Mouse (Mus musculus): ENCODE measurements around the gene Lrba. TPM values are rescaled to one million over a fixed set of nuclear protein-coding genes. Genes with fewer than 3 reads are reported as not detected.
A peak's percentile ranks its signal among the peaks of the same experiment; 100 is the strongest.

Lrba gene
- polyA plus RNA-seq, 1 experiment: 13.9 TPM

DNA sequence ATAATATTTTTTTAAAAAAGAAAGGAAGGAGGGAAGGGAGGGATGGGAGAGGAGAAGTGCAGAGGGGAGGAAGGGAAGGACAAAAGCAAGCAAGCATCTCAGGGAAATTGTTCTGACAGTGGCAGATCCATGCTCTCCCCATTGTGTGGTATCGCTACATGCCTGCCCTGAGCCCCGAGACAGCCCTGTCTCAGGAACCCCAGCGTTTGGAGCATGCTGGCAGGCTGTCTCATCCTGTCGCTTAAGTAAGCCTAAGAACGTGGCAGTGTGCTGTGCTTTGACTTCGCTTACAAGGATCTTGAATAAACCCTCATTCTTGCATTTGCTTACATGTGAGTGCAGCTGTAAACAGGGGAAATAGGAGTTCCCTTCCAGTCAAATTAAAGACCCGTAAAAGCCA, 526.2 kb downstream of the Lrba start:
- TF ChIP-seq CTCF (IDR thresholded peaks at IDR 0.05; ENCODE audit: extremely low read depth, insufficient read depth, low read length) (no peak), POLR2A (IDR thresholded peaks at IDR 0.05; ENCODE audit: extremely low read depth, insufficient read depth, low read length) (no peak)
- H3K4me3 ChIP-seq (ENCODE audit: insufficient read depth, low read length): no peak overlapping the region
- H3K4me1 ChIP-seq (ENCODE audit: control insufficient read depth, insufficient read depth, low read length): no peaks in the 10 kb centered on the region
- H3K27ac ChIP-seq (ENCODE audit: insufficient read depth, low read length): no peak overlapping the region

DNA sequence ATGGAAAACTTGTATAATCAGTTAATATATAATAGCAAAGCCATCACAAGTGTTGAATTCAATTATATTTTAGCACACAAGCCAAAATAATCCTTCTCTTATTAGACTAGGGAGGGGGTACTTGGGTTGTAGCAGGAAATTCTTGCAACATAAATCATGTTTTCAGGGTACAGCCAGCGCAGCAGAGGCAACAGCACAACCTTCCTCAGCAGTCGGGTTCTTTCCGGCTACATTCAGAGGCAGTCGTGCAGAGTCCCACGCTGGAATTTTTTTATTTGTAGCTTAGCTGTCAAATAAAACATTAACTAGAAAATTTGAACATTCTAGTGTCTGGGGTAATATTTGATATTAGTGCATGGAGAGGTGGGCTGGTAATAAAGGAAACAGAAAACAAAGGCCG, 529.7 kb downstream of the Lrba start:
- TF ChIP-seq CTCF (IDR thresholded peaks at IDR 0.05; ENCODE audit: extremely low read depth, insufficient read depth, low read length): no peak
- no peak for TF ChIP-seq POLR2A (IDR thresholded peaks at IDR 0.05; ENCODE audit: extremely low read depth, insufficient read depth, low read length)
- H3K27ac ChIP-seq (ENCODE audit: insufficient read depth, low read length): no peak overlapping the region

DNA sequence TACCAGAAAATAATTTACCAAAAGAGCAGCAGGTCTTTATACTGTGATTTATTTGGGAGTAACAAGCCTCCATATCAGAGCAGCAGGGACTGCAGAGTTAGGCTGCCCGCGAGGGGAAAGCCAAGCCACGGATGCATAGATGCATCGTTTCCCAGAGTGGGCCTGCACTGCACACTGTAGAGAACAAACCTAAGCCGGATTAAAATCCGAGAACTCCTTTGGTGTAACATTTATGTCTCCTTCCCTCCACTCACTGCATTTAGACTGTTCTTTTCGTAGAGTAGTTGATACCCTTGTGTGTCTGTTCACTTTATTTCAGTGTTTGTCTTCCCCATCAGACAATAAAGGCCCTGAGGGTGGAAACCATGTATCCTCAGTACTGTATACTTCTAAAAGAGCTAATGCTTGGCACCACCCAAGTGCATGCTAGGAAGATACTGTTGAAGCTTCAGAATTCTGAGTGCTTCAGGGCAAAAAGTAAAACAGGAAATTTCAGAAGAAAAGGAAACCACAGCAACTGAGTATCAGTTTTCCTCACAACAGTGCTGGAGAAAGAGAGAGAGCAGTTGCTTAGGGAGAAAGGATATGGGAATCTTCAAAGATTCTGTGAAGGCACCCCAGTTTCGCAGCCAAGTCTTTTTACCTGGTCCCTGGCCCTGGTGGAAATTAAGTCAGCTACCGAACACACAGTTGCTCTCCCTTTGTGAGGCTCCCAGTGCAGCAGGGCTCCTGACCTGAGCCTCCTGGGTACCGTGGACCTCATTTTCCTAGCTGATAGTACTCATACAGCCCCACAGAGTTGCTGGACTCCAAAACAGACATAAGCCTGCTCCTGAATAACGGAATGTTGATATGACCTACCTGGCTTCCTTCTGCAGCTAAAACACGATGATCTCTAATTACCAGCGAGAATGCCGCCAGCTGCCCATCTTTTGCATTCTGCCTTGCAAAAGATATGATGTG, 530.4 kb downstream of the Lrba start:
- no peak overlapping the region for H3K4me3 ChIP-seq (ENCODE audit: insufficient read depth, low read length)
- no peak for TF ChIP-seq CTCF (IDR thresholded peaks at IDR 0.05; ENCODE audit: extremely low read depth, insufficient read depth, low read length)
- TF ChIP-seq POLR2A (IDR thresholded peaks at IDR 0.05; ENCODE audit: extremely low read depth, insufficient read depth, low read length): no peak
- H3K27ac ChIP-seq (ENCODE audit: insufficient read depth, low read length): no peak overlapping the region
- no peaks in the 10 kb centered on the region for H3K4me1 ChIP-seq (ENCODE audit: control insufficient read depth, insufficient read depth, low read length)

More for the DNA sequence above, 529.7 kb downstream of the Lrba start:
- Histone ChIP-seq H3K4me1 (ENCODE audit: control insufficient read depth, insufficient read depth, low read length) (no peaks in the 10 kb centered on the region), H3K4me3 (ENCODE audit: insufficient read depth, low read length) (no peak overlapping the region)

DNA sequence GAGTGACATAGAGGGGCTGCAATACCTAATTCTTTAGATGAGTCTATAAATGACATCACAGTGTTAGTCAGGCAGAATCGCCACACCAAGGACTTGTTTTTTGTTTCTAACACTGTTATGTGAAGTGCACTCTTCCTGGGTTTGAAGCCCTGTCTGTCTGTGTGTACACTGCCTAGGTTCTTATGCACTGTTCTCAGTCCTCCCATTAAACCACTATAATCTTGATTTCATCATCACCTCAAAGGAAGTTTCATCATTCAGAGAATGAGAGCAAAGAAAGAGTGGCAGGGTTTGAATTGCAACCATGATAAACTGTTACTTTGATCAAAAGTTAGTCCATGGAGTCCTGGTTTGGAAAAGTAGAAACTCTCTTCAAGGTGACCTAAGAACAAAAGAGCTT, 532.1 kb downstream of the Lrba start:
- Histone ChIP-seq H3K4me3 (ENCODE audit: insufficient read depth, low read length) (no peak overlapping the region), H3K27ac (ENCODE audit: insufficient read depth, low read length) (no peak overlapping the region), H3K4me1 (ENCODE audit: control insufficient read depth, insufficient read depth, low read length) (no peaks in the 10 kb centered on the region)
- TF ChIP-seq CTCF (IDR thresholded peaks at IDR 0.05; ENCODE audit: extremely low read depth, insufficient read depth, low read length): no peak
- TF ChIP-seq POLR2A (IDR thresholded peaks at IDR 0.05; ENCODE audit: extremely low read depth, insufficient read depth, low read length): no peak

DNA sequence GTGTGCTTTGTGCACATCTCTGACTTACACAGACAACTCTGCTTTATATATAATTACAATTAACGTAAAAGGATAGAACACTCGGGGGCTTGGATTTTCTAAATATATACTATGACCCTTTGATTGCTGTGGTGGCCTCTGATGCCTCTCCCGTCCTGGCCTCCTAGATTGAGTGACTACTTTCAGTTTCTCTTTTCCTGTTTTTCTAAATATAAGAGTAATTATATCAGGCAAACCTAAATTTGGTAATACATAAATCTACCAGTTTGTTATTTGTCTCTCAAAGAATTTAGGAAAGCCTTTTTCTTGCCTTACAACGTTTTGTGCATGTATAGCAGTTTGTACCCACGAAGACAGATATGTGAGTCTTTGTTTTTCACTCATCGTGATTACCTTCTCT, 534.2 kb downstream of the Lrba start:
- TF ChIP-seq POLR2A (IDR thresholded peaks at IDR 0.05; ENCODE audit: extremely low read depth, insufficient read depth, low read length) (no peak), CTCF (IDR thresholded peaks at IDR 0.05; ENCODE audit: extremely low read depth, insufficient read depth, low read length) (no peak)
- Histone ChIP-seq H3K4me3 (ENCODE audit: insufficient read depth, low read length) (no peak overlapping the region), H3K4me1 (ENCODE audit: control insufficient read depth, insufficient read depth, low read length) (no peaks in the 10 kb centered on the region), H3K27ac (ENCODE audit: insufficient read depth, low read length) (no peak overlapping the region)

DNA sequence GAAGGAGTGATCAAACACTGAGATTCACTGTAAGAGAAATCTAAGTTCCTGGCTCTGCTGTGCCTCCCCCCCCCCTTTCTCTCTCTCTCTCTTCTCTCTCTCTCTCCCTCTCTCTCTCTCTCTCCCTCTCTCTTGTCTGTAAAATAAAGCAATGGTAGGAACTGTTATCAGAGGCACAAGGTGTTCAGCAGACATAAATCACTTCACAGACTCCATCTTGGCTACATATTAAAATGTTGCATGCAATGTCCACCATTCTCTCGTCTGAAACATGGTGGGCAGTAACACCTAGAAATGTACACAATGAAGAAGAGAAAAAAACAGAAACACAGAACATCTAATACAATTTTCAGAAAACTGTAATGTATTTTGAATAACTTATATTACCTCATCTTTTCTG, 534.9 kb downstream of the Lrba start:
- H3K4me3 ChIP-seq (ENCODE audit: insufficient read depth, low read length): no peak overlapping the region
- TF ChIP-seq POLR2A (IDR thresholded peaks at IDR 0.05; ENCODE audit: extremely low read depth, insufficient read depth, low read length) (no peak), CTCF (IDR thresholded peaks at IDR 0.05; ENCODE audit: extremely low read depth, insufficient read depth, low read length) (no peak)
- no peaks in the 10 kb centered on the region for H3K4me1 ChIP-seq (ENCODE audit: control insufficient read depth, insufficient read depth, low read length)
- no peak overlapping the region for H3K27ac ChIP-seq (ENCODE audit: insufficient read depth, low read length)

DNA sequence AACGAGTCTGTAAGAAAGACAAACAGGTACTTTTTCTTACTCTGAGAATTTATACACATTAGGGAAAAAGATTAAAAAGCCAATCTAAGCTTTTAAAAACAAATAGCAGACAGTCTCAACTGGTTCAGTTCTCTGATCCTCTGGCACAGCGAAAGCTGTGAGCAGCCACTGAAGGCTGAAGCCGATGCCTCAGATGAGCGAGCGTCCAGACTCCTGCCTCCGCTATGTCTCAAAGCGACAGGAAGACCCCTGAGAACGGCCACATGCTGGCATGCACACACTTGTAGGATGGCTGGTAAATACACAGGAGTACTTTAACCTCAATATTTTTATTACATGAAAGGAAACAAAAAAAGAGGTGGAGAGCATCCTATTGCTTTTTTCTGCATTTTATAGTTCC, 535.4 kb downstream of the Lrba start:
- H3K4me1 ChIP-seq (ENCODE audit: control insufficient read depth, insufficient read depth, low read length): no peaks in the 10 kb centered on the region
- H3K4me3 ChIP-seq (ENCODE audit: insufficient read depth, low read length): no peak overlapping the region
- H3K27ac ChIP-seq (ENCODE audit: insufficient read depth, low read length): no peak overlapping the region
- TF ChIP-seq CTCF (IDR thresholded peaks at IDR 0.05; ENCODE audit: extremely low read depth, insufficient read depth, low read length): no peak
- TF ChIP-seq POLR2A (IDR thresholded peaks at IDR 0.05; ENCODE audit: extremely low read depth, insufficient read depth, low read length): no peak

DNA sequence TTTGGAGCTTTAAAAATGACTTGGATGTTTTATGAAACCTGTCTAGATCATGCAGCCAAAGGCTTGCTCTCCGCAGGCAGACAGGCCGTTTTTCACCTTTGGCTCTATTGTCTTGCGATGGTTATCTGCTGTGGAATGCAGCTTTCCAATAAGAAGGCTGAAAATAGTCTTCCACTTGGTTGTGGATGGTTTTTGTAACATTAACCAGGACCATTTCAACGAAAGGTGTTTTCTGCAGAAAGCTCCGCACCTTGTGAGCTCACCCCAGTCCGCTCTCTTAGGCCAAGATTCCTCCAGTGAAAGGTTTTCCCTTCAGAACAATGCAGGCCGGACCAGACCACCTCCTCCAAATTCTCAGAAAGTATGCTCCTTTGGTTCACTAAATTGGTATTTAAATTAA, 536.0 kb downstream of the Lrba start:
- TF ChIP-seq POLR2A (IDR thresholded peaks at IDR 0.05; ENCODE audit: extremely low read depth, insufficient read depth, low read length) (no peak), CTCF (IDR thresholded peaks at IDR 0.05; ENCODE audit: extremely low read depth, insufficient read depth, low read length) (no peak)
- H3K27ac ChIP-seq (ENCODE audit: insufficient read depth, low read length): no peak overlapping the region
- H3K4me3 ChIP-seq (ENCODE audit: insufficient read depth, low read length): no peak overlapping the region
- H3K4me1 ChIP-seq (ENCODE audit: control insufficient read depth, insufficient read depth, low read length): no peaks in the 10 kb centered on the region

DNA sequence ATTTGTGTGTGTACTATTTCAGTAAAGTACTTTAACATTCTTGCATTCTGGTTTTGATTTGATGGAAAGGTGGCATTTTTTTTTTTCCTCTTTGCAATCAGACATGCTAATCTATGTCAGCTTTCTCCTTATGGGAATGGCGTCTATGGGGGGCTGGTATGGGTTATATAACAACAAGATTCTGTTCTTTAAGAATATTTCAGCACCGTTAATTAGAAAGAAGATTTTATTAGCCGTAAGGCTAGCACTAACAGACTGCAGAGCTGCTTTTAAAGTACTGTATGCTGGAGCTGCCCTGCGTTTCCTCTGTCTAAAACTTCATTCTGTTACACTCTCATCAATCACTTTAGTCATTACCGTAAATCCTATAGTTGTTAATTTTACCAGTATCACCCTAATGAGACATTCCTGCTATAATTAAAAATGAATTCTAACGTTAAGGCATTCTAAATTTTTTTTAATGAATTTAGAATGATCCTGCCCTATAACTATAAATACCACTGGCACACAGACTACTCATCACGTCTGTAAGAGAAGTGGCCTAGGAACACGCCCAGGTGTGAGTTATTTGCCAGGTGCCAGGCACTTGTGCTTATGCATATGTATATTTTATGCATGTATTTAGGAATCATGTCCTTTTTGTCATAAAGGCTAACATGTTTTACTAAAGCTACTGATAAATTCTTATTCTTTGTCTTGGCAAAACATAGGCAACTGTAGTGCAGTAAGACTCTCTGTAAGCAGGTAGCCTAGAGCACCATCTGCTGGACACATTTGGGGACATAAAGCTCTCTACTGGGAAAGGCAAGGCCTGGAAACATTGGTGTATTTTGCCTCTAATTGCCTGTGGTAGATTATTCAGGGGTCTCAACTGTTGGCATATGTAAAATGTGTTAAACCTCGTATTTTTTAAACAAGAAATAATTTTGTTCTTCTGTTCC, 536.9 kb downstream of the Lrba start:
- H3K4me3 ChIP-seq (ENCODE audit: insufficient read depth, low read length): no peak overlapping the region
- H3K4me1 ChIP-seq (ENCODE audit: control insufficient read depth, insufficient read depth, low read length): no peaks in the 10 kb centered on the region
- TF ChIP-seq CTCF (IDR thresholded peaks at IDR 0.05; ENCODE audit: extremely low read depth, insufficient read depth, low read length) (peak; percentile 82), POLR2A (IDR thresholded peaks at IDR 0.05; ENCODE audit: extremely low read depth, insufficient read depth, low read length) (no peak)
- no peak overlapping the region for H3K27ac ChIP-seq (ENCODE audit: insufficient read depth, low read length)
